Mouse (Mus musculus): Measurements from ENCODE around the gene Nfib.

The Nfib gene

DNA sequence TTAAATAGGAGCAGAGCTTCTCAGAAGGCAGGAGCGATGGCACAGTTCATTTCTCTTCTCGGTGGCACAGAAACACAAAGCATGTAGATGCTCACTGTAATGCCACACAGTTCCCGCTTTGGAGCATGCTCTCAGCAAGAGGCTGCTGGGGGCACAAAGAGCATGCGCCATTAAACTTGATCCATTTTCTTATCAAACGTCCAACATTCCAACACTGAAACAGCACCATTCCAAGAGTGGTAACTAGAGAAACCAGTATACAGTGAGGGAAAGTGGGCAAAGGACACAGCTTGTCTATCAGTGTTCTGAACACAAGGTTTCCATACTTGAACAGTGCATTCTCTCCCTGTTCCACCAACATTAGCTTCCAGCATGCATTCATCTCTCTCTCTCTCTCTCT is 206.3 kb downstream of the Nfib start:
- no peak for ATAC-seq (ENCODE audit: low TSS enrichment)

DNA sequence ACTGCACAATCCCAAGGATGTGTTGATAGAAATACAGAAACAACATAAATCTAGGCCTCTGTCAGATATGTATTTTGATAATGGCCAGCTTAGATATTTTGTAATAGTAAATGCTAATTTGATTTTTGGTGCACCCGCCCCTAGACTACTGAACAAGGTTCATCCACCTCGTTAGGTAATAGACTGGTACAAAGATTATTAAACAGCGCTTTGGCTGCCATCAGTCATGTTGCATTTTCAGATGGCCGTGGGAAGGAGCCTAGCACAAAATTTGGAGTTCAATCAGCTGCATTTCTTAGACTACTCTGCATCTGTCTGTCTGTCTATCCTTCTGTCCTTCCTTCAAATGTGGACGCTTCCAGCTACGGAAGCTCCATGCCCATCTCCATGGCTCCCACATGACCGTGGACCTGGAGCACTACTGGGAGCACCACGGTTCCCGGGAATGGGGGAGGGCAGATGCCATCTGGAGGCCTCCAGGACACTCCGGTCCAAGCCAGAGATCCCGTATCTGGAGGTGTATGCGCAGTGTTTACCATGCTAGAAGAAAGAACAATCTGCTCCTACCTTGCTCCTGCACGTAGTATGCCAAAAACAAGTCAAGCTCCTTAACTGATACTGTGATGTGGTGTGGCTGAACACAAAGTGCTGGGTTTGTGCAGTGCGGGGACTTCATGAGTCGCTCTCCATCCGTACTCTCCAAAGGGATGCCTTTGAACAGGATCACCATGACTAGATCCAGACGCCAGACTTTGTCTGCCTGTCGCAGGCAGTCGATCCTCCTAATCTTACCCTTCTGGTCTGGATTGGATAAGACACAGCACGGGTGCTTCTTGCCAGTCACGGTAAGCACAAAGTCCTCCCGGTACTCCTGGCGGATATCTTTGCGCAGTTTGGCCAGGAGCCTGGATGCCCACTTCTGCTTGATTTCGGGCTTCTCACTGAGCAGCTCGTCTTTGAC is 207.6 kb downstream of the Nfib start:
- peak; percentile 28; the same call in 1 of the 2 replicates for ATAC-seq (ENCODE audit: low TSS enrichment)

DNA sequence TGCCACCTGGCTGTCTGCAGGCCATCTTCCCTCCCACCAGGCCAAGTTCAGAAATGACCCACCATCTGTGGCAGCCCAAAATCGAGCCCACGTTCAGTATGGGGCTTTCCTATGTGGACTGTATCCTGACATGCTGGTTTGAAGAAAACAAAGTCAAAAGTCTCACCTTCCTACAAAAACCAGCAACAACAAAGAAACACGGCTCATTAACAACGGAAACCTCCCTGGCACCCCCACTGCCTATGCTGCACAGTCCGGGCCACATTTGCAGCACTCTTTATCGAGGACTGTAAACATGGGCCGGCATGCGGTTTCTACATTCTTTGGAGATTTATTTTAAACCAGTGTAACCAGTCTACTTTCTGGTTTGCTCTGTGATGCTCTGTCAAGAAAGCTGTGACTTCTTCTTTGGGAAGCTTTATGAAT is 208.4 kb downstream of the Nfib start:
- ATAC-seq (ENCODE audit: low TSS enrichment): no peak

DNA sequence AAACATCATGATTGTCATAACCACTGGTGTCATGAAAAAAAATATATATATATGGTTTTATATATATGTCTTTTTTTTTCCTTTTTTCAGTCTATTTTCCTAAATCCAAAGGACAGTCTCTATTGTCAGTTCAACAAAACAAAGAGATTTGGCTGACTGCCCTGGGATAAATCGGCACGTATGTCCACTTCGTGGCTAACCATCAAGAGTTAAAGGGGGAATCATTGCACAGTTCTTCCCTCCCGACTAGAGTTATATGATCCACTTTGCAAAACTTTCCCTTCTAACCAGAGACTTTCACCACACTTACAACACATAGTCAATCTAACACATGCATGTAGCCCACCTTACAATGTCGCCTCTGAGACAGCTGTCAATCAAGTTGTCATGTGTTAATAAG is 209.2 kb downstream of the Nfib start:
- no peak for ATAC-seq (ENCODE audit: low TSS enrichment)

DNA sequence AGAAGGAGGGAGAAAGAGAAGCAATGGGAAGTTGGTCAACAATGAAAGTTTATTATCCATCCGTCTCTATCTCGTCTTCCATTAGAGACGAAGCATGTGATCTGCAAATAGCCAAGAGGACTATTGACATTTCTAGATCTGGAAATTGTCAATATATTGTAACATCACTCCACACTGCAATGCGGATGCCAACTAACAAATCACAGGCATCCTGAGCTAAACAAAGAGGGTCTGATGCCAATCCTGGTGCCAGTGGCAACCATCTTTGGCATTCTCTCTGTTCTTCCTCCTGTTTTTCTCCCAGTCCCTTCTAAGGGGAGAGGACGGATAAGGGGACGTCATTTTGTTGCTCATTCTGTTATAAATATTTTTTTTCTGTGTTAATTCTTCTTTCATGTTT is 209.9 kb downstream of the Nfib start:
- ATAC-seq (ENCODE audit: low TSS enrichment): no peak

DNA sequence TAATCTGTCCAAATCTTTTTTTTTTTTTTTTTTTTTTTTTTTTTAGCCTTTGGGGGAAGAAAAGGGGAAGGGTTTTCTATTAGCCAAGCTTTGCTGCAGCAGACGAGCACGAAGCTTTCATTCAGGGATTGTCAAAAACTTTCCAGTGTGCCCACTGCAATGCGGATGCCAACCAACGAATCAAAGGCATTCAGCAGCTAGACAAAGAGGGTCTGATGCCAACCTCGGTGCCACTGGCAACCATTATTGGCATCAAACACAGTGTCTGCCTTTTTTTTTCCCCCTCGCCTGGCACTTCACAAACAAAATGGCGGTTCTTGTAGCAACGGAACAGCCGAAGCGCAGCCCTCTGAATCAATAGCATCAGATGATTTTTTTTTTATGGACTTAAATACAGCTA is 210.7 kb downstream of the Nfib start:
- ATAC-seq (ENCODE audit: low TSS enrichment): no peak

DNA sequence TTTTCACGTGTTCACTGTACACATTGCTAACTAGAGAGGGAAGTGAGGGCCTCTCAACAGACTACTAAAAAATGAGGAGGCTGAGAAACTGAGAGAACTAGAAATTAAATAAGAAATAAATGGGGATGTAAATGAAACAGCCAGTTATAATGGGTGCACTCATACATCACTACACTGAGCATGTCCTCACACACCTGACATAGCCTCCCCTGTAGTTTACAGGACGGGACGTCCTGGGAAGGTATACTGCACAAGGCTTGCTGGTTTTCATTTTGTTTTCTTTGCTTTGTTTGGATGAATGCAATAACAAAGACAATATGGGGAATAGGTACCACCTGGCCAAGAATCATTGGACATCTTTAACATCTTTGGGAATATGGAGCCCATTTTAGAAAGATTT is 211.1 kb downstream of the Nfib start:
- ATAC-seq (ENCODE audit: low TSS enrichment): no peak

DNA sequence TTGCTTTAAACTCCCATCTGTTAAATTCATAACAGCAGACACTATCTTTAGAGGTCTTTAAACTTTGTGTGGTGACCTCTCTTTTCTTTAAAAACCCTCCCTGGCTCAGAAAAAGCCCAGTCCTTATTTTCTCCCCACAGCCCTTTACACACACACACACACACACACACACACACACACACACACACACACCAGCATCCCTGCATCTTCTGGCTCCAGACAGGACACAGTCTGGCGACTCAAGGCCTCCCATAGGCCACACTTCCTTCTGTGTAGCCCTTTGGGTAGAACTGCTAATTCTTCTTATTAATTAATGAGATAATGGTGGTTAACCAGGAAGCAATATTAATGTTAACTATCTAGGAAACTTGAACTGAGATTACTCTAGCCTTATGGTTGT is 211.7 kb downstream of the Nfib start:
- no peak for ATAC-seq (ENCODE audit: low TSS enrichment)

DNA sequence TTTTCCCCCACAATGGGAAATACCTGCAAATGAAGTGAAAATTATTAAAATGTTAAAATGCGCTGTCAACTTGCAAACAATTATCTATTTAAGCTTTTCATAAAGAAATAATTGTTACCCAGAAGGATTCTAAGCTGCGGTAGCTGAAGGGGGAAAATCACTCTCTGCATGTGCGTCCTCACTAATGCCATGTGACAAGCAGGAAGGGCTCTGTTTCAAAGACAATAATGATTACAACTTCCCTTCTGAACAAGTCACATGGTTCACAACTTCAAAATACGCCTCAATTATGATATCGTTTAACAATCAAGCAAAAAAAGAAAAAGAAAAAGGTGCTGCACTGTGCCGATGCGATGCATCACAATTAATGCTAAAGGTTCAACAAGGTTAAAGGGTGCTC is 212.2 kb downstream of the Nfib start:
- no peak for ATAC-seq (ENCODE audit: low TSS enrichment)

DNA sequence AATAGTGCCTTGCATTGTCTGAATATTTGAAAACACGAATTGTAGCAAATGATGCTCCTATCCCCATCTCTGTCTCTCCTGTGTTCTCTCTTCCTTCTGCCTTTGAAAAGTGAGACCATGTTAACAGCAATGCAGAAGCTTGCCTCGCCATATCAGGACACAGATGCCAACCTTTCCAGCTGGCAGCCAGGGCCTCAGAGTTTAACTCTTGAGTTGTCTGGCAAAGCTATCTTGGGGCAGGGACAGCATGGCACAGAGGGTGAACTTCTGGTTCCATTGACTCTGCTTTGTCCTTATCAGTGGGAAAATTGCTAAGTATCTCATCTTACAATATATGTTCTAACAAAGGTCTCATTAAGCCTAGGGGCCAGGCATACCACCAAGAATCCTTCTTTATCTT is 212.8 kb downstream of the Nfib start:
- no peak for ATAC-seq (ENCODE audit: low TSS enrichment)

DNA sequence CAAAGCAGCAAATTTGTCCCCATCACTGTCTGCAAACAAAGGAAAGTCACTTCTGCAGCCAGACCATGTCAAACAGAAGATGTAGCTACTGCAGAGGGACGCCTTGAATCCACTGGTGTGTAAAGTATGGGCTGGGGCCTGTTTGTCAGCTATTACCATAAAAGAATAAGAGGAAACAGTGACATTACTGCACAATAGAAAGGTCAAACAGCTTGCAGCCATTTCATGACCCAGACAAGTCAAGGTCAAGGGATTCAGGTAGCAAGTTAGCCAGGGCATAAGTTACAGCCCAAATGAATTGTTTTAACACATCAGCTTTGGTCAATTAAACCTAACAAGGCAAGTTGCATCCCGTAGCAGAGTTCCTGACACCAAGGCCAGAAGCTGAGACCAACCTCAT is 215.6 kb downstream of the Nfib start:
- no peak for ATAC-seq (ENCODE audit: low TSS enrichment)

DNA sequence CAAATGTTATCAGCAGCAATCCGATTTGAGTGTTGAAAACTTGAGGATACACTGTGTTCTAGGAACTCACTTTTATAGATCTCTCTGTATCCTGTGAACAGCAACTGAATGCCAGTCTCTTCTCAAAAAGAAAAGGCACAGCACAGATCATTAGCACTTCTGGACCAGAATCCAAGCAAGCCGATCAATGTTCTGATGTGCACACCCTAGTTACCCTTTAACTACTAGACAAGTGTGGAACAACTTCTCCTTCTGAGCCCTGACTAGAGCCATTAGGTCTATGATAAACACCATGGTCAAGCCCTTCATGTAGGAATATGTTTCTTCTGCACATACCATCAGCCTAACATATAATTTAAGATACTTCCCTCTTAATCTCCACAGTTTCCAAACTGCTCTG is 219.6 kb downstream of the Nfib start:
- ATAC-seq (ENCODE audit: low TSS enrichment): no peak

DNA sequence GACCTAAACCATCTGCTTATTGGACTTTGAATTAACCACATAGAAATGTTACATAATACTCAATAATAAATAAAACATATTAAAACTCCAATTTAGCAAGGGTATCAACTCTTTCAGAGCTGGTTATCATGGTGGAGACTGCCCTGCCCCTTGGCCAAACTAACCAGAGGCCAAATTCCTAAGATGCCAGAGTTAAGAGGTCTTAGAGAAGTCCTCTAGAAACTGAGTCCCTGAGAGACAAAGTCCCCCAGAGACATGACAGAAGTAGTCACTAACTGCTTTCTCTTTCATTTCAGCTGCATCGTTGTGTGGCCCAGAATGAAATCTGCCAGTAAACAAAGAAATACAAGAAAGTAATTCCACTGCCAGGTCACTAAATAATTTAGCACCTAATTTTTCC is 221.7 kb downstream of the Nfib start:
- ATAC-seq (ENCODE audit: low TSS enrichment): no peak

DNA sequence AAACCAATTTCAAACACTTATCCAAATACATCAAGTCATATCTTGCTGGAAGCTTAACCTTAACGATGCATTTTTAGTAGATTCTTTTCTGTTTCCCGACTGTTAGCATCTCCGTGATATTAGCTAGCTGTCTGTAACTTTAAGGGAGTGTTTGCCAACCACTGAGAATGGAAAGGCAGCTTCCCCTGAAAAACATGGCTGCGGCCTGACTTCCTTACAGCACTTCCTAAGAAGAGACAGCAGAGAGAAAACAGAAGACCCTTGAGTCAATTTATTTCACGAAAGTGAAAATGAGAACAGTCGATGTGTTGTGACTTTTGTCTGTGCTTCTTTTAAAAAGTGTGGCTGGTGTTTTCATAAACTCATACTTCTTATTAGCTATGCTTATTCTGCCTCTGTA is 222.3 kb downstream of the Nfib start:
- no peak for ATAC-seq (ENCODE audit: low TSS enrichment)

DNA sequence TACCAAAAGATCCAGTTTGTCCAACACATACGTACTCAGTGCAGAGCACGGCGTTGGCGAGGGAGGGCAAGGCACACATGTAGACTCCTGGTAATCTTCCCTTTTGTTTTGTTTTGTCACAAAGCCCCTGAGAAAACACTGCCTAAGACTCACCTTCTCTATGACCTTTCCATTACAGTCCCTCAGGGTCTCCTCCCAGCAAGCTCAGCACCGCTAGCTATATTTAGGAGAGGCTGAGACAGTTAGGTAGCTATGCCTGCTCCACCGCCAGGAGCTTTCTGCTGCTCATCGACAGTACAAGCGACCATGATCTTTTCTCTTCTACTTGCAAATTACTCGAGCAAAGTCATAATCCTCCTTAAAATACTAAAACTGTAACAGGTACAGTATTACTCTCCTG is 224.9 kb downstream of the Nfib start:
- ATAC-seq (ENCODE audit: low TSS enrichment): no peak

DNA sequence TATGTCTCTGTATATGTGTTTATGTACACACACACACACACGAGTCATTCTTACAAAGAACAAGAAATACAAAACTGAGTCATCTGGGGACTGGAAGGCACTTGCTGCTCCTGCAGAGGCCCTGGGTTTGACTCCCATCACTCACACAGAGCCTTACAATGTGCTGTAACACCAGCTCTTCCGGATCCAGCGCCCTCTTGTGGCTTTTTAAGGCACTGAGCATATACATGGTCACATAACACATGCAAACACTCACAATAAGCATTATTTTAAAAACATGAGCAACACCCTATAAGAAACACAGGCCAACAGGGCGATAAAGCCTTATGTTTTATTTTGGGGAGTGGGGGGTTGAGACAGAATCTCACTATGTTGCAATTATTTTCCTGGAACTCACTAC is 226.2 kb downstream of the Nfib start:
- no peak for ATAC-seq (ENCODE audit: low TSS enrichment)

DNA sequence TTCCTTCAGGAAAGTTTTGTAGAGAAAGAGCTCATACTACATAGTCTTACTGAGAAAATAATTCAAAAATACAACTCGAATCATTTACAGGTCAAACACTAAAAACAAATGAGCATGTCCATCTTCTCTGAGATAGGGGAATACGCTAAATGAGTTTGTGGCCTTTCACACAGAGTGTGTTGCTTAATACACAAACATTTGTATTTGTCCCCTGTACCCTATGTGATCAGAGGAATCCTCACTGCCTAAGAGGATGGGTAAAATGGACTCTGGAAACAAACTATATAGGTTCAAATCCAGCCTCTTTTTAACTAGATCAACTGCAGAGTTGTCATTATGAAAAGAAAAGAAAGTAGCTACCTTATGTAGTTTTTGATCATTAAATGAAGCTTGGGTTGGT is 227.8 kb downstream of the Nfib start:
- ATAC-seq (ENCODE audit: low TSS enrichment): no peak

DNA sequence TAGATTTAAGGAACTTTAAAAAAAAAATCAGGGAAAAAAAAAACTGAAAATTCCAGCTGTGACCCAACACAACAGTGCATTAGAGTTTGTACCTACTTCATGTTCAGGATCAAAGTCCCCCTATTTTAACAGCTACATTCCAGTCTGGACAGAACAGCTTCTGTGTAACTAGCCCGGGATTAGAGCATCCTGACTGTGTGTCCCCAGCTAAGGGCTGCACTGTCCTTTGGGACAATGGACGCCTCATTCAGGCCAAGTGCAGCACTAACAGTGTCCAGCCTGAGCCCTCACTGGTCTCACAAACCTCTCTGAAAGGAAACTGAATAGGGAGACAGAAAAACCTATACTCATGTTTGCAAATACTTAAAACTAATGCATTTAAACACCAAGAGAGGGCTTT is 229.1 kb downstream of the Nfib start:
- ATAC-seq (ENCODE audit: low TSS enrichment): peak; percentile 67; the same call in 1 of the 2 replicates

DNA sequence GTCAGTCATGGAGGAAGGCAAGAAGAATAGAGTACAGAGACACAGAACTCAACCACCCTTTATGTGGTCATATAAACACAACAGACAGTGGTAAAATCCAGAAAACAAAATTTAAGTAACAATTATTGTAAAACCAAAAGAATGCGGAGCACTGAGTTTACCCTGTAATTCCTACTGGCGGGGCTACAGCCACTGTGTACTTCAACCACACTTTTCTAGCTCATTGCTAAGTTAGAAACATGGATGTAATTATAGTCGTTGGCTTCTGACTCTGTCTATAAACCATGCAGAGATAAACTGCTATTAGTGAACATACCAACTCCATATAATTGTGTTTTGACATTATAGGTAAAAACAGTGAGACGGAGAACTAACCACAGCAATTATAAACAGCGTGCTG is 231.2 kb downstream of the Nfib start:
- ATAC-seq (ENCODE audit: low TSS enrichment): no peak

DNA sequence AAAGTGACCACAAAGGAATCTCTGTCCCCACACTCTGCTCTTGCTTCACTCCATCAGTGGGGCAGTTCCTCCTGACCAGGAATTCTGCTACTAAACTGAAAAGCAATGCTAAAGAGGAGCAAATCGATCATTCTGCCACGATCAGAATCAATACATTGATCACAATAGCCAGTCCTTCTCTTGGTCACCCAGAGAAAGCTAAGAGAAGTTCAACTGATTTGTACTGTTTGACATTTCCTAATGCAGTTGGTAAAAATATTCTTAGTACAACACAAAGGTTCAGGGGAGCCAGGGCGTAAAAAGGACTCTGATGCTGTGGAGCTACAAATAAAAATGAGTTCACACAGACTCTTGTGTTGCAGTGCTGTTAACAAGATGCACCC is 234.6 kb downstream of the Nfib start:
- peak; percentile 24; the same call in 1 of the 2 replicates for ATAC-seq (ENCODE audit: low TSS enrichment)

DNA sequence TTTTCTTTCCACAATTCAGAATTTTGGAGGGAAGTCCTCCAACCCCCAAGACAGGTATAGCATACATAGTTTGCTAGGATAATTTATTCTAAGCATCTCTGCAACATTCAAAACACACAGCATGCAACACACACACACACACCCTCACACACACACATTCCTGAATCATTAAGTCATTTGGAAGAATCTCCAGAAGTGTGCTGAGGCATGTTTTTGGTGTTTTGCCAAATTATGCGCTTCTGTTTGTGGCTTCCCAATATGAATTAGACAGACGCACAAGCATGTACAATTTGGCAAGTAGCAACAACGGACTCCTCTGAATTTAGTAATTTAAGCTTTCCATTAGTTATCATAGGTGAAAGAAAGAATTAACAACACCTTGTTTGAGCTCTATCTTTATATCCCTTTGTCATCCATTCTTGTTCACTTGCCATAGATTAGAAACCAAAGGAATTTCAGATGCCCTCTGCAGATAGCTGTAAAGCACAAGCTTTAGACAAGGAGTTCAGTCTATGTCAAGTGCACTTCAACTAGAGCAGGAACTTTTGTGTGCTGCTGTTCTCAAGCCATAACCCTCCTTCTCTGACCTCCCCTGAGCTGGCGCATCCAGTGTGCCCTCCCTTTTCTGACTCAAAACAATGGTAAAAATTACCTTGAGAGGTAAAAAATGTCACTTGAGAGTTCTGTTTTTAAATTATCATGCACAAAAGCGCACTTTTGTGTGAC is 235.2 kb downstream of the Nfib start:
- ATAC-seq (ENCODE audit: low TSS enrichment): no peak

DNA sequence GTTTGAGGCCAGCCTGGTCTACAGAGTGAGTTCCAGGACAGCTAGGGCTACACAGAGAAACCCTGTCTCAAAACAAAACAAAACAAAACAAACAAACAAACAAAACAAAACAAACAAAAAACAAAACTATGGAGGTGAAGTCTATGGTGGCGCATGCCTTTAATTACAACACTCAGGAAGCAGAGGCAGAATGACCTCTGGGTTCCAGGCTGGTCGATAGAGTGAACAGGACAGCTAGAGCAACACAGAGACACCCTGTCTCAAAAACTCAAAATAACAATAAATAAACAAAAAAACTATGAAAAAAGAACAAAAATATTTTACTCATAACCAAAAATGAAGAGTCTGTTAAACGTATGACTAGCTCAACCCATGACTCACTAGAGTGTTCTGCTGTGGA is 236.6 kb downstream of the Nfib start:
- ATAC-seq (ENCODE audit: low TSS enrichment): no peak

DNA sequence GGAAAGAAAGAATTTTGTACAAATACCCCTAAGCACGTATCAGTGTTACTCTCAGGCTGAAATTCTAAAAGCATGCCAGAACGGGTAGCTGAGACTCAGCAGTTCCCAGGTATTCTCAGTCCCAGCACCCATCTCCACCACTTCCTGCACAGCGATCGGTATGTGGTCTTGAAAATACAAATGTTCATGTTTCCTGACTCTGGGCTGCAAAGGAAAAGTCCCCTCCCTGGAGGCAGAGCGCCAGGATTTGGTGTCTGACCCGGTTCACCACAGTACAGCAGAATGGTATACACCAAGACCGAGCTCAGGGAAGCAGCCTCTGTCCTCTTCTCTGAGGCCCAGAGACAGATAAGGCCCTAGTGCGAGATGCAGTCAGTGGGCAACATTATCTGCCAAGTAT is 238.8 kb downstream of the Nfib start:
- no peak for ATAC-seq (ENCODE audit: low TSS enrichment)

Data from frontal cortex, adult (tissue).